Mouse (Mus musculus): ENCODE results near the gene Foxp1.

GRCm38 (mm10) chr6:99464449-99464848 is 58.1 kb downstream of the Foxp1 start:
- TF ChIP-seq CTCF (IDR thresholded peaks at IDR 0.05) (no peak), EP300 (IDR thresholded peaks at IDR 0.05) (no peak)
